Mouse (Mus musculus) mesoderm, embryonic 11.5 days (tissue): Measurements from ENCODE around the gene Ehbp1.

Source experiments
- DNase-seq: peaks from one replicate; pipeline ENCODE4 v3.0.0-alpha.2; 2012; ENCODE audit warnings: low read depth, low spot score

The Ehbp1 gene

DNA sequence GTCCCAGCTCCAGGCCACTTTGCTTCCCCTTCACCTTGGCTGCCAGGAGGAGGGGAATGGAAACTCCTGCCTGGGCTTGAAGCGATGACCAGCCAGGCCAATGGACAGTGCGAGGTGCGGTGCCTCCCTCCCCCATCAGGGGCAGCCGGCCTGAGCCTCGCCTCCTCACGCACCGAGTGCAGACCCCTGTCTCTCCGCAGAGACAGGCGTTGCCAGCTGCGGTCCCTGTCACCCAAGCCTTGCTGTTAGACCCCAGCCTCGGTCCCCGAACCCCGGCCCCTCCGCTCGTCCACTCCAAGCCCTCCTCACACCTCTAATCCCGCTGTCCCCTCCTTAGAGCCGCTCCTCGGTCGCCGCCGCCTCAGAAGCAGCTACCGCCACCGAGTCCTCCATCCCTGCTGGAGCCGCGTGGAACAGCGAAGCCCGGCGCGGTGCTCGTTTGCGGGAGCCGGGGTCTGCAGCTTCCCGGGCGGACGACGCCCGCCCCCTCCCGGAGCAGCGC lies 55.7 kb downstream of the Ehbp1 start:
- DNase-seq, result peak; percentile 72

DNA sequence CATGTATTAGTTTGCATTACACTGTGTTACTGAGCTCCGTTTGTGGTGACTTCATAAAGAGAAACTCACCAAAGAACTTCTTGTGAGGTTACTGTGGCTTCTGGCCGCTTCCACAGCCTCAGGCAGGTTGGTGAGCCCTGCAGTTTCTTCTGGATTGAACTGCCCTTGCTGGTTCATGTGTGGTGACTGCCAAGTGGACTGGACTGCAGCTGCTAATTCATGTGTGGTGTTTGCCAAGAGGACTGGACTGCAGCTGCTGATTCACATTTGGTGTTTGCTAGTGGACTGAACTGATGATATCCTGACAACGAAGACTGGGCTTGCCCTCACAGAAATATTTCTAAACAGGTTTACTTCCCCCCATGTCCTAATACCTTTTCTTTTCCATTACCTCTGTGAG lies 65.4 kb downstream of the Ehbp1 start:
- no peak for DNase-seq

DNA sequence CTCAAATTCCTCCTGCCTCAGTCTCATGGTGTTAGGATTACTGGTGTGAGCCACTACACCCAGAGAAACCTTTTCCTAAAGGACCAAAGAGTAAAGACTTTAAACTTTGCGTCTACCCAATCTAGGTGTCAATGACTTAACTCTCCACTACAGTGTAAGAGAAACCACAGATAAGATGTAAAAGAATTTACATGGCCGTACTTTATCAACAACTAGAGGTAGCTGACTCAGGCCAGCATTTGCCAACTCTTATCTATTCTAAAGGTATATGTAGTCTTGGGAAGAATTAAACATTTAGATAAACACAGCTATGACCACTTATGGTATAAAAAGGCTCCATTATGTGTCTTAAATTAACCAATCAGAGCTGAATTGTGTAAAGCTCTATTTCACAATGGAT lies 67.9 kb downstream of the Ehbp1 start:
- DNase-seq, result no peak

DNA sequence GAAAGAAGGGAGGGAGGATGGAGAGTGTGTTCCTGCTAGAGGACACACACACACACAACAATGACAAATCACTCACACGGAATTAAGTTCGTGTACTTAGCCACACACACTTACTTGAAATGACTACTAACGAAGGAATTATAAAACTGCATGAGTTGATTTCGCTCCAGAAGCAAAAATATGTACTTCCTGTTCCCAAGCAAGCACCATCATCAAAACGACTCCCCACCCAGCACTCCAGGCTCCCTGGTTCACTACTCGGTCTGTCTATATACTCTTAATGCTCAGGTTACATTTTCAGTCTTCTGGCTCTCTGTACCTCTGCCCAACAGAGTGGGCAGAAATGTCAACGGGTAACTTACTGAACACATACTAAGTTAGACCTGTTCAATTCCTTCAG lies 68.7 kb downstream of the Ehbp1 start:
- no peak for DNase-seq

DNA sequence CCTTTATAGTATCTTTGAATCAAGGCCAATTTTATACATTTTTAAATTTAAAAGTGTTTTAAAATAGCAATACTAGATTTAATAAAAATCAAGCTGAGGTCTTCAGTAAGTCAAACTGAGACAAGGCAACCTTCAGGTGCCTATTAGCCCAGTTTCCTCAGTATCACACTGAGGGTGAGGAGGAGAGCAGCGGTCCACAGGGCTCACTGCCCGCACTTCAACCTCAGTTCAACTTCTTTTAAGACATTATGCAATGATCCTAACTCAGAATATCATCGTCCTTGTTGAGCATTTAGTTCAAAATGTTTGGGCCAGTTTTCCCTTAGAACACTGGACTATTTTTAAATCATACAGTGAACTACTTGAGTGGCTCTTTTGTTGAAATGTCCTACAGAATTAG lies 70.2 kb downstream of the Ehbp1 start:
- no peak for DNase-seq

DNA sequence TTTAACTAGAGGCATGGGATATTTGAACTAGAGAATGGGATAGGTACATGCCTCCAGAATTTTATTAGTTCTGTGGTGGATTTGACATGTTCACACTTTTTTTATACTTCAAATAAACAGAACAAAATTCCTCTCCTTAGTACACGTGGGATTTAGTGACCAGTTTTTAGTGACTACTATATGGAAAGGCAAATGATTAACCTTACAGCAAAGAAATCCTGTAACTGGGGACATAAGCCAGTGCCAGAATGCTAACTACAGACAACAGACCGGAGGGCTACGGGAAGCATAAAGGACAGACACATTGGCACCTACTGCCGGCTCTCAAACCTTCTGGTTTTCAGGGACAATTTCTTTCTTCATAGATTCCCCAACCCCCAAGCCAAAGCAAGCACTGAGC lies 72.4 kb downstream of the Ehbp1 start:
- no peak for DNase-seq

DNA sequence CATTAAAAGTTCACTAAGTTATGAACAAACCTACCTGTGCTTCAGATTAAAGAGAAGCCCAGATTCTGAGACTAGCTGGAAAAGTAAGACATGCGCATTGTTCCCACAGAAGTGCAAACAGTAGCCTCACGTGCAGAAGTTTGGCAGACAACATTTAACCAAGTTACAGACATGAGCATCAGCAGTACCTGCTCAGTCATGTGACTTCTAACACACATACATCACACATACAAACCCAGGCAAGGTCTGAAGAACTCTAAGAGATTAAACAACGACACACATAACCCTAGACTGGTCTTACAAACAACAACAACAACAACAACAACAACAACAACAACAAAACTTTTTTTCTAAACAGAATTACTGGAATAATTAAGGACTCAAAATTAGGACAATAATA lies 72.9 kb downstream of the Ehbp1 start:
- DNase-seq, result no peak

DNA sequence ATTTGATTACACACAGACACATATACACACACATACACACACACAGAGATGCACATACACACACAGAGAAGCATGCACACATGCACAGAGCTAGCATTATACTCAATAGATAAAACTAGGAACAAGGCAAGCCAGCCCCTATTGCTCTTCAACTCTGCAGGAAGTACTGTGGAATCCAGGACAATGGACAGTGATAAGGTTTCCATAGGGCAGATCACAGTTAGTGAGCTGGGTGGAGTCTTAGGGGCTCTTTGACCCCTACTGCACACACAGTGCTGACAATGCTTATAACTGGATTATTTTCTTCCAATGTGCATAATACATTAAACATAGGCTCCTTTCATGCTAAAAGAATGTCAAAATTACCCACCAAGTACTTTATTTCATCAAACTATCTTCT lies 75.1 kb downstream of the Ehbp1 start:
- DNase-seq, result no peak

DNA sequence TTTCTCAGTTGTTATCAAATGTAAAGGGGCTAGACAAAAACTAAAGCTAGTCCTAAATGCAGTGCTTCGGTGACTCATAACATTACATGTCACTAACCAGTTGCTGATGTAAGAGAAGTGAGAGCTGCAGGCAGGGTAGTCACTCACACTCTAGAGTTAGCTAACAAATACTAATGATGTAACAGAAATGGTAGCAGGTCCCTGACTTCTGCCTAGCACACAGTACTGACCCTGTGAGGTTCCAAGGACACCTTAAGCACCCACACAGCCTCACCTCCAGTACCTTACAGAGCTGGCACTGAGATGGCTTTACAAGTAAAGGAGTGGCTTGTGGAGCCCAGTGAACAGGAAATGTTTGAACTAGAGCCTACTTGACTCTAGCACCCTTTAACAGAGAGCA lies 86.7 kb downstream of the Ehbp1 start:
- no peak for DNase-seq

DNA sequence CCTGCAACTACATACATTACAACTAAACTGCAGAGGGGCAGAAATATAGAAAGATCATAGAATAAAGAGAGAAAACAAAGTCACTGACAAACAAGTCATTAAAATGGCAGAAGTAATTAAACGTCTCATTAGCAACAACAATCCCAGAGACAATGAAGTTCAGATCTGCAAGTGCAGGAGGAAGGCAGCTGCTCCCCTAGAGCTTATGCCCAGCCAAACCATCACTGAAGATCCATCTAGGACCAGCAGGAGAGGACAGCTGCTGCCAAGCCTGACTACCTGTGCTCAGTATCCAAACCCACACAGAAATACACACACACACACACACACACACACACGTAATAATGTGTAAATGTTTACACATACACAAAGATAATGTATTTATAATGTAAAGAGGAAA lies 92.7 kb downstream of the Ehbp1 start:
- no peak for DNase-seq

DNA sequence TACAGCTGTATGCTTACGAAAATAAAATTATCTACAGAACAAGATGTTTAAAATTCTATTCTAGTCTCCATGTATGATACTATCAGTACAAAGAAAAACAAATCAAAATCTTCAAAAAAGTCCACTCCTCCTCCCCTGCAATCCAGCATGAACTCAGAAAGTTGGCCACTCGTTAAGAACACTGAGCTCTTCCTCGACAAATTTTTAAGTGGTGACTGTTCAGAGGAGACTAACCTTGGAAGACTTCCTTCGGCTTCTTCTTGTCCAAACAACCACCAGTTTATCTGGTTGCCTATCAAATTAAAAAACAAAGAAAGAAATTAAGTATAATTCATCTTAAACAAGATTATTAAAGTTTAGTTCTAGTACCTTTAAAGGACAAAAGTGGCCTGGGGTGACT lies 94.4 kb downstream of the Ehbp1 start:
- DNase-seq, result no peak

DNA sequence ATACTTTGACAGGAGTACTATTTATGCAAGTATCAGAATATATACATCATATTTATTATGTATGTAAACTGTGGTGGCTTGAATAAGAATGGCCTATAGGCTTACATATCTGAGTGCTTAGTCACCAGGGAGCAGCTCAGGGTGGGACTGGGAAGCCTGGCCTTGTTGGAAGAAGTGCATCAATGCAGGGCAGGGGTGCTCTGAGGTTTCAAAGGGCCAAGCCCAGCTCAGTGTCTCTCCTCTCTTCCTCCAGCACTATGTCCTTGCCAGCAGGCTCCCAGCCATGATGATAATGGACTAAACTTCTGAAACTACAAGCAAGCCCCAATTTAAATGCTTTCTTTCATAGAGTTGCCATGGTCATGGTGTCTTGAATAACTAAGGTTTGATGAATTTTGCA lies 95.0 kb downstream of the Ehbp1 start:
- no peak for DNase-seq

DNA sequence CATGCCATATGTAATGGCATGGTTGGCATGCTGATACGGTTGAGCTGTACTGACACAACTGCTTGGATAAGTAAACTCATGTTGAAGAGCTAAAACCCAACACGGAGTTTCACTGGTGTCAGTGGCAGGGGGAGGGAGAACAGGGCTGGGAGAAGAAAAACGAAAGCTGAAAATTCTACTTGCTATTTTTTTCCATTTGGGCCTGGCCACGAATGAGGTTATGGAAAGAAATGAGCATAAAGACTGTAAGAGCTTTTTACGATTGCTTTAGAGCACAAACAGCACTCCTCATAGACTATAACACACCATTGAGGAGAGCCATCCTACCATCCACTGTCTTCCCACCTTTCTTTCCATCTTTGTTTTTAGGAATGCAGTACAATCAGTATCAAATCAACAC lies 106.5 kb downstream of the Ehbp1 start:
- DNase-seq, result no peak

DNA sequence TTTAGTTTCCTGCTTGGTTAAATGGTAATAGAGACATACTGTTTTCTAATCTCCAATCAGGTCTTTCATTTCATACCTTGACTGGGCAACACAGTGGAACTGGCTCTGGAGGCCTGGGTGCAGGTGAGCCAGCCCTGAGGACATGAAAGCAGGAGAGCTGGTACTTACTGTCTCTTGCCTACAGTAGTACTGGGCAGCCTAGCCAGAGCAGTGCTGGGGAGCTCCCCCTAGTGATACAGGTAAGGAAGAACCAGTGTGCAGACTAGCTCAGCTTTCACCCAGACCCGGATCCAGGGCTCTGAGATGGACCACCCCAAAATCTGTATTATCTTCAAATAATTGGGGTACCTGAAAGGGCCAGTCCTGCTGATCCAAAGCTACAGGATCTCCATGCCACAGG lies 107.4 kb downstream of the Ehbp1 start:
- no peak for DNase-seq

DNA sequence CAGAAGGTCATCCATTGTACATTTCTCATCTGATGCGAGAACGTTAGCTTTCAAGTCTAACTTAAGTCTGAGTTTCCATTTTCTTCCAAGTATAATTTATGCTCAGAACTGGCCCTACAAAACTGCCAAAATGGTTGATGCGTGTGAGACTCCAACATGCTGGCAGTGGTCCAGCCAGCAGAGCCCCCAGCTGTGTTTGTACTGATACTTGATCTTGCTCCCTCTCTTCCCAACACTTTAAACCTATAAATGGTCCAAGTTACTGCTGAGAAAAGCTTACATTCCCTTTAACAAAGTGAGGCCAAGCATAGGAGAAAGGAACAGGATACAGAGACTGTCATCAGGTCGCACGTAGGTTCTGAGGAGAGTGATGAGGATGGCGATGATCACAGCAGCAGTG lies 111.2 kb downstream of the Ehbp1 start:
- peak; percentile 23 for DNase-seq

DNA sequence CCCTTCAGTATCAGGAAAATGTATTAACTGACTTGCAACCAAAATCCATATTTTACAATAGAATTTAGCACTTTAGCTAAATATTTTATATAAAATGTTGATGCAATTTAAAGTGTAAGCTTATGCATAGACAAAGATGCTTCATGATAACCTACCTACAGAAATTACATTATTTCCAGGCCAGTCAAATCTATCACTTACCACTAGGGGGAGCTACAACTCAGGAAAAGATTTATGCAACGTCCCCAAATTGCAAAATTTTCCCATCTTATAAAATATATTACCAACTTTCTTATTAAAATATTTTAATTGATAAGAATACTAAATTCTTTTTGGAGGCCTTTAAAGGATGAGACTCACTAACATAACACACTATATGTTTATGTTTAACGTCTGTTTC lies 116.5 kb downstream of the Ehbp1 start:
- peak; percentile 50 for DNase-seq

DNA sequence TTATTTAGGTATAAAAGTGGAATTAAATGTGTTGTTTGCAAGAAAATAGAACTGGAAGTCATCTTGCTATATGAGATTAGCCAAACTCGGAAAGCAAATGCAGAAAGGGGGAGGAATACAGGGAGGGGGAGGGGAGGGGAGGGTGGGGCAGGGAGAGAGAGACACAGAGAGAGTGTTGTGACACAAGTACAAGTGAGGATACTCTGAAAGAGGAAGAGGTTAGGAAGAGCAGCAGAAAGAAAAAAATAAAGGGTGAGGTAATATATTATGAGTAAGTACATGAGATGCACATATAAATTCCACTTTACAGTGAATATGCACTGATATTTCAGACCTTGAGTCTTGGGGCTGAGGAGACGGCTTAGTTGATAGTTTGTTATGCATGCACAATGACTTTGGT lies 123.9 kb downstream of the Ehbp1 start:
- no peak for DNase-seq

DNA sequence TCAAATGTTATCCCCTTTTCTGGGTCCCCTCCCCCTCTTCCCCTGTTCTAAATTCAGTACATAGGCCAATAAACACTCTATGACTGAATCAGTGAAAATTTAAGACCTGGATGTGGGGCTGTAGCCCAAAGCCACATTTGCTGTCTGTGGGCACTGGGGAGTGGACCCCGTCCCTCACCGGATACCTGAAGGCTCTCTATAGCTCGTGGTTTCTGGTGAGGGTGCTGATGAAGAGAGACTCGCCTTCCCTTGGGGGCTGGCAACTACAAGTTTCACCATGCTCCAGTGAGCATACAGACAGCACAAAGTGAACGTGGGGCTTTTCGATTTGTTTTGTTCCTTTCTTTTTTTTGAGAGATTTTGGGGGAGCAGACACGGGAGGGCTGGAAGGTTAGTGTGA lies 125.2 kb downstream of the Ehbp1 start:
- no peak for DNase-seq

DNA sequence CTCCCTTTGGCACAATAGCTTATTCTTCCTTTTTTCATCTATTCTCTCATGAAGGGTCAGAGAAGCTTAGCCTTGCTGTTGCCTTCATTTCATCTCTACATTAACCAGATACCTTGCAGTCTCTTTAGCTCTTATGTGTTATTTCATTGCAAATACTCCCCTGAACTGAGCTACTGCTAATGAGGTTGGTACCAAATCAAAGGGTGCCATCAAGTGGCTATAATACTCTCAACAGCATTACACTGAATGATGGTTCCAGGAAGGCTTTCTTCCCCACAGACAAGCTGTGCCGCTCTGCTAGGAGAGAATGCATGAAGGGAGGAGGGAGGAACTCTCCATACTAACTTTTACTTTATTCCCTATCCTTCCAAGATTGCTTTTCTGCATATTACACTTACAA lies 135.5 kb downstream of the Ehbp1 start:
- no peak for DNase-seq

DNA sequence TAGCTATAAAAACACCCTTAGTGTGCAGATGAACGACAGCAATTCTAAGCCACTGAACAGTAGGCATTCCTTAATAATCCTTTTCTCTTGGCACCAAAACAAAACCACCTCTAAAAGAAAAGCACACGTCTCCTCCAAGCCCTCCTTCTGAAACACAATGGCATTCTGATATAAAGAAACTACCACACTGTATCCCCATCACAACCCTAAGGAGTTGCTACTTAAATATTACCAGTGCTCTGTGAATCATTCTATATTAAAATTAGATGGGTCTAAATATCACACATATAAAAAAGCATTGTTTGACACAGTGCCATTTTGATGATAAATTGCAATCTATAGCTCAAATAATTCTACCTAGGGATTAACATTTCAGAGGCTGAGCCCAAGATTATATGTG lies 135.9 kb downstream of the Ehbp1 start:
- no peak for DNase-seq

DNA sequence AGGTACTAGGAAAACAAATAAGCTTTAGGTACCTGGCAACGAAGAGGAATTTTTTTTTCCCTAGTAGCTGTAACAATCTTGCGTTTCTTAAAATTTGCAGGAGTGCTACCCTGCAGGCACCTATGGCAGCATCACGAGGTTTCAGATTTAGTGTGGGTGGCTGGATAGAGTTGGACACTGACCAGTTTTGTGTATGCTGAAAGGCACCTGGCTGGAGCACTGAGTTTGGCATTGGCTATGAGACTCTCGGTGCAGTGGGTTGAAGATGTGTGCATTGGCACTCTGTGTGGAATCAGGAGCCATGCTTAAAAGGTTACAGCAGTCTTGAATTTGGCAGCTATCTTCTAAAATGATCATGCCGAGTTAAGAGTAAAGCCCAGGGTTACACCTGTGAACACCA lies 138.7 kb downstream of the Ehbp1 start:
- no peak for DNase-seq

DNA sequence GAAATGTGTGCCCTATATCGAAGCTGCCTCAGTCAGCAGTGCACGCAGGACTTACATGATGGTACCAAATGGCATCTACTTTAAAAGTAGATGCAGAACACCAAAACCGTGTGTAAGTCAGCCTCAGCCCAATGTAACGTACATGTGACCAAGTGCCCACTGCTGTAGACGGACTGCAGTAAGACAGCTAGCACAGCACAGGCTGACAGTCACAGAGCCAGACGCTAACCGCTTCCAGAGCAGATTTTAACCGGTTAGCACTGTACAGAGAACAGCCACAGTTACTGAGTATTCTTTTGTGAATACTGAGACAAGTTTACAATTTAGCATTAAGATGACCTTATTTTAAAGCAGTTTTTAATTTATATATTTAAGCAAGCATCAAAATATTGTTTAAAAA lies 141.0 kb downstream of the Ehbp1 start:
- no peak for DNase-seq

DNA sequence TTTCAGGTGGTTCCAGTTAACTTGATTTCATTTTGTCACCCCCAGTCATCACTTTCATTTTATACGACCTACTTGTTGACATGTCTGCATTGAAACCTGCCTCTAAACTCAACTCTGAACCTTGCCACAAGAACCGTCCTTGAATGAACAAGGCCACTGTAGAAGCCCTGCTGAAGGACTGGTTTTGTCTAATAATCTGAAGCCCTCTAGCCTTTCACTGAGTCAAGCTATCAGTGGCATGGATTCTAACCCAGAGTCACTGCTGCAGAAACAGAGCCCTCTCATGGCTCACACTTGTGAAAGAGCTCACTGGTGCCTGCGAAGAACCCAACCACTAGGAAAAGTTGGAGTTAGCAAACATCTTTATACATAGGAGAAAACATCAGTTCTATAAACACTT lies 142.2 kb downstream of the Ehbp1 start:
- no peak for DNase-seq

DNA sequence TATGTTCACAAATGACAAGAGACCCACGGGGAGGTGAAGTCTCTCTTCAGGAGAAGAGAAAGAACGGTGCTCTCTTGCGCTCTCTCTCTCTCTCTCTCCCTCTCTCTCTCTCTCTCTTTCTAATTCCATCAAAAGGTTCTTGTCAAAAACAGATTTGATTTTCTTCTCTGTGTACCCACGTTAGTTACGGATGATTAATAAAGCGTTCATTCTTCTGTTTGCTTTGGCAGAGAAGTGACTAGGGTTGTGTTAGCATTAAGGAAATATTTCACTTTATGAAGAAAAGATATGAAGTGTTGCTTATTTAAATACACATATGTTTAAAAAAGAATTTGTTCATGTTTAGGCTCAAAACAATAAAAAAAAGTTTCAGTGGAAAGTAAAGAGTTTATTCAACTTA lies 143.7 kb downstream of the Ehbp1 start:
- DNase-seq, result no peak

DNA sequence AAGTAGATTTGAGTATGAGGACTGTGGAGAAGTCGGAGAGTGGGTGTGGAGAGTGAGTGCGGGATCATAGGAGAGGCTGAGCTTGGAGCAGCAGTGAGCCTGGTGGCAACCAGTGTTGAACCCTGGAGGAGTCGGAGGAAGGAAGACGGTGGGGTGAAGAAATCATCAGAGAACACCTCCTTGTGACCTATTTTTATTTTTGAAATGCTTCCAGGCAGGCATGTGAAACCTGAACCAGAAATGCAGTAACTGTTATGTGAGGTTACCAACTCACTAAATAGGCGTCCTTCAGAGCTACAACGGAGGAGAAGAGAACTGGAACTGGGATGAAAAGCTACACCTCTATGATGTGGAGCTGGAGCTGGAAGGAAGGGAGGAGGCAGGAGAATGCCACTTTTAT lies 144.2 kb downstream of the Ehbp1 start:
- DNase-seq, result no peak
